Mouse (Mus musculus) kidney, adult 11 months (tissue): Measurements from ENCODE around the gene Fbxl22.

ENCODE experiments used
- DNase-seq: peaks from one replicate; pipeline ENCODE4 v3.0.0; 2022

Fbxl22 gene

GRCm38 (mm10) chr9:66506424-66506823, 8.0 kb downstream of the Fbxl22 start:
- no peak for DNase-seq

GRCm38 (mm10) chr9:66506011-66506410, 8.4 kb downstream of the Fbxl22 start:
- no peak for DNase-seq

GRCm38 (mm10) chr9:66505141-66505917, 9.1 kb downstream of the Fbxl22 start:
- no peak for DNase-seq

GRCm38 (mm10) chr9:66504518-66504917, 9.9 kb downstream of the Fbxl22 start:
- no peak for DNase-seq

- no peak for DNase-seq
Measured at GRCm38 (mm10) chr9:66503879-66504411, 10.4 kb downstream of the Fbxl22 start.

- DNase-seq: no peak
Measured at GRCm38 (mm10) chr9:66501248-66501647, 13.1 kb downstream of the Fbxl22 start.

- no peak for DNase-seq
Measured at GRCm38 (mm10) chr9:66493992-66494391, 20.4 kb downstream of the Fbxl22 start.

- no peak for DNase-seq
Measured at GRCm38 (mm10) chr9:66492361-66492760, 22.0 kb downstream of the Fbxl22 start.

- no peak for DNase-seq
Measured at GRCm38 (mm10) chr9:66488786-66489185, 25.6 kb downstream of the Fbxl22 start.

GRCm38 (mm10) chr9:66483429-66483828, 31.0 kb downstream of the Fbxl22 start:
- no peak for DNase-seq

GRCm38 (mm10) chr9:66477785-66478184, 36.6 kb downstream of the Fbxl22 start:
- no peak for DNase-seq

- no peak for DNase-seq
Measured at GRCm38 (mm10) chr9:66465087-66465486, 49.3 kb downstream of the Fbxl22 start.
